Mouse (Mus musculus) right cerebral cortex, postnatal 25 days (tissue): ENCODE results near the gene Gm20388.

ENCODE experiments used
- DNase-seq: peaks from one replicate; pipeline ENCODE4 v3.0.0; 2022

Gene Gm20388

DNA sequence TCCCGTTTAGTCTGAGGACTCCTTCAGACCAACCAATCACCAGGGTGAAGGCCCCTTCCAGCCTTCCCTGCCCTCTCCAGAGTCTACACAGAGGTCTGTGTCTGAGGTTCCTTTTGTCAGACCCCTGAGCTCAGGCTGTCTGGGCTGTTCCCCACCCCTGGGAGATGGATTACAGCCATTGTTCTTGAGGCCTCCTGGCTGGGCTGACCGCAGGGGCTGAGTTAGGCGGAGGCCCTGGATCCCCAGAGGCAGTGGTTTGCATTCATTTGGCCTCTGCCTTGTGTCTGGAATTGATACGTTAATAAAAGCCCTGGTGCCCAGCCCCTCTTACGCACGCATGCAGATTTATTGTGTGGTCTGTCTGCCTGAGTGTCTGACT is 4373.7 kb downstream of the Gm20388 start:
- no peak for DNase-seq

DNA sequence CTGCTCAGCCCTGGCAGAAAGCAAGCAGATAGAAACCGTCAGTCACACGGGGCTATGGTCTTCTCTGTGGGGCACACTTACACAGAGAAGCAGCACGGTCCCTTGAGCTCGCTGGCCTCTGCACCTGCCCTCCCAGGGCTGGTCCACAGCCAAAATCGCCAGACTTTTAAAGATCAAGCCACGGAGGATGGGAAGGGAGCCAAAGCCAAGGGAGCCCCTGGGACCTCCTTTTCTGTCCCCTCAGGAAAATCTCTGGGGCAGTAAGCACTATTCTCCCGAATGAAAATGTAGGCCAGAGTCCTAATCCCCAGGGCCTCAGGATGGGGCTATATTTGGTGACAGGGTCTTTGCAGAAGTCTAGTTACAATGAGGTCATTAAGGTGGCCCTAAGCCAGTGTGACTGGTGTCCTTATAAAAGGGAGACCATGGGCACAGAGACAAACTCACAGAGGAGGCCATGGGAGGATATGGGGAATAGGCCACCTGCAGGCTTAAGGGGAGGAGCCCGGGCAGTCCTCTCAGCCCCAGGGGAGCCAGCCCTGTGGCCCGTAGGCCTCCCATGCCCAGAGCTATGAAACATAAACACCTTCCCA is 4374.4 kb downstream of the Gm20388 start:
- no peak for DNase-seq

DNA sequence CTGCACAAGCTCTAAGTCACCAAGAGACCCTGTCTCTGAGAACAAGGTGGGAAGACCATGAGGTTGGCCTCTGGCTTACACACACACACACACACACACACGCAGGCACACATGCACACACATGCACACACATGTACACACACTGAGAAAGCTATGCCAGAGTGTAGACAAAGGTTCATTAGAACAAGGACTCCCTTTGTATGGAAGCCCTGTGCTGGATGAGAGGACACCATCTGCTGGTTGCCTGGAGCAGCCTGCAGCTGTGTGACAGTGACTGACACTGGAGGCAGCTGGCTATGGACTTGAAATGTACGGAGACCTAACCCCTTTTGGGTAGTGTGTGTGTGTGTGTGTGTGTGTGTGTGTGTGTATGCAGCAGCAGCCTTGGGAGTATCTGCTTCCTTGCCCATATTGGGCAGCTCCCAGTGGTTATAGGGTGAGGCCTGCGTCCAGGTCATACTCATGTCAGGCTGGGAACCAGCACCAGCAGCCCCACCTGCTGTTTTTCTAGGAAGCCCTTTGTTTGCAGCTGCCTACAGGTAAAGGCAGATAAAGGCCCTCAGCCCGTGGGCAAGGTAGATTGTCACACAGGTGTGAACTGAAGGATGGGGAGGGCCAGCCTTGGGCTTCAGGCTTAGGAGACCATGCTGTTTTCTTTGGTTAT is 4376.0 kb downstream of the Gm20388 start:
- no peak for DNase-seq

DNA sequence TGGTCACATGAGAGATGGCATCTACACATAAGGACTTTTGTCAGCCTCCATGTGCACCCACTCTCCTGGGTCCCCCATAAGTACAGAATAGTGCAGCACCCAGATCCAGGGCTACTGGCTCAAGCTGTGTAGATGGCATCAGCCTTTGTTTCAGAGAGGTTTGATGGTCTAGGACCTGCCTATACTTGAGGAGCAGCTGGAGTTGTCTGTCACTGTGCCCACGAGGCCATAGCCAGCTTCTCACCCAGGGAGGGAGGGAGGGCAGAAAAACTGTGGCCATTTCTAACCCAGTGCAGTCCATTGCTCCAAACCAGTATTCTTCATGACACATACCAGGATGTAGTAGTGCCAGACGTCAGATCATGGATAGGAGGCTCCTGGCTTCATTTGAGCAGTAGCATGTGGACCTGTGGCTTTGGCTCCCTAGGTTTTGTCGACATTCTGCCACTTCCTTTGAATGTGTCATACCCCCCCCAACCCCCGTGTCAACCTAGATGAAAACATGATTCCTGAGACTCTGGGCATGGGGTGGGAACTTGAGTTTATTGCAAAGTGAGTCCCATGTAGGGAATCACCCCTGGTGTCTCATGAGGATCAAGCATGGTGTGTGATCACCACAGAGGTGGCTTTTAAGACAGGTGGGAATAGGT is 4377.7 kb downstream of the Gm20388 start:
- no peak for DNase-seq

DNA sequence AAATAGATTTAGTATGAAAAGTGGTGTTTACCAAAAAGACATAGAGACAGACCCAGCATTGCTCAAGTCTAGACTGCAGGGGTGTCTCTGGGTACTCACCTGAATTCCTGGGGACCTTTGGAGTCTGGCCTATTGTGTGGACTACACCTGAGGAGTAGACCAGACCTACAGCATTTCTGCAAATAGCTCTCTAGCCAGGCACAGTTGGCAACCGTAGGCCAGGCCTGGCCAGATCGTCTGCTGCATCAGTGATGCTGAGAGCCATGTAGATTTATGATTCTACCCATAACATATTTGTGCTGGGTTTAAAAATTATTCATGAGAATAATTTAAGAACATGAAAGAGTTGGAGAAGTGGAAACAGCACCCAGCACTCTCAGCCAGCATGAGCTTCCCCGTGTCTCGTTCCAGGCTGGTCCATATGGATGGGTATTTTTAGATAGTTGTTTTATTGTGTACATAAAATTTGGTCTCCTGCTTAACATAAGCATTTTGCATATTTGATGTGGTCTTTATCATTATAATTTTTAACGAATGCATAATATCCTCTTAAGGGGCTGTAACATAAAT is 4378.9 kb downstream of the Gm20388 start:
- no peak for DNase-seq

DNA sequence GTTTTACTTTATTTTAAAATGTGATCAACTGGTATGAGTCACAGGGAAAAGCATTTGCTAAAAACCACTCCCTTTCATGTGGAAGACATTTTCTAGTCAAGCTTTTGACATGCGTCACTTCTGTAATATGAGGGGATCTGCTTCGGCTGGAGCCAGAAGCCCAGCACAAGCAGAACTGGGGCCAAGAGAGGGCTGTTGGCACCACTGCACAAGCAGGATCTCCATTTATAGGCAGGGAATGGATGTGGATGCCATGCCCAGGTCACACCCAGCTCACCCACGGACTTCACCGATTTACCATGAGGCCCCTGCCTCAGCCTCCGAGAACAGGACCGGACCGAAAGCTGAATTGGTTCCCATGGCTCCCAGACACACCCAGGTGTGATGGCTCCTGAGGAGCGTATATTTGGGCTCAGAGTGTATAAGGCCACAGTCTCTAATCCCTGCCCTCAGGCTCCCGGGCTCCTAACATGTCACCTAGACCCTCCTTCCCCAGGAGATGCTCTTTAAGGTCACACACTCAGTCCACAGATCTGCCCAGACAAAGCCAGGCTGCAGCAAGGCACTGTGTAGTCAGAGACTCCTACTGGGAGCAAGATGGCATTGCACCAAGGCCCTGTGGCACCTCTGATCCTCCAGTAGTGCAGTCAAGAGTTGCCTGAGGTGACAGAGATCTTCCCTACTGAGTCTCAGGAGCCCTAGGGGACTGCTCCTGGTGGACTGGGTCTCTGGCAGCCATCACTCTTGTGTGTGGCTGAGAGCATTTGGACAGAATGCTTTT is 4380.5 kb downstream of the Gm20388 start:
- DNase-seq, result no peak

DNA sequence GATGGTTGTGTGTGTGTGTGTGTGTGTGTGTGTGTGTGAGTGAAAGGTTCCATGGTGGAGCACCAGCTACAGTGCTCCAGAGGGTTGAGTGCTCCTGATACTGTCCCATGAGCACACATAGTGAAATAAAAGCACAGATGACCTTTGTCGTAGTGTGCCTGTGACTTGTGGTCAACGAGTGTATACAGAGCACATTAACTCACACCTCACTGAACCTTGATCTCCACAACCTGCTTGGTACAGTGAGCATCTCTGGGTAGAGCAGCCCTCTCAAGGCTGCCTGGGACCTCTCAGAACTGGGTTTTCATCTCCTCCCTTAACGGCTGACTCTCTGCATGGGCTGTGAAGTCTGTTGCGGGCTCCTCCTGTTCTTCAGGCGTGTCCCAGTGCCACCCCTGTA is 4381.1 kb downstream of the Gm20388 start:
- no peak for DNase-seq

DNA sequence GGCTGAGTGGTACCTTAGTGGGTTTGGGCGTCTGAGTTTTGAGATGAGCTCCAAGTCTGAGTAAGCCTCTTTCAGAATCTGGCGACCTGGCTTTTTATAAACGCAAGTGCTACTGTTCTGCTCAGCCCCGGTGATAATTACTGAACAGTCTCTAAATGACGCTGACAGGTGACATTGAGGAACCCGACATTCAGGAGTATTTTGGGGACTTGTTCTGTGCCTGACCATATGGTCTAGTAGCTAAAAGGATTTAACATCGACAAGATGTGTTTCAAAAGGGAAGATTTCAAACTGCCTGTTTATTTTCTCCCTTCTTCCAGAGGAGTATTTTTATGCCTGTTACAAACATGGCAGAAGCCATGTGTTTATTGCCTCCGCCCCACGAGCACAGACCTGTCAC is 4382.3 kb downstream of the Gm20388 start:
- DNase-seq, result no peak

DNA sequence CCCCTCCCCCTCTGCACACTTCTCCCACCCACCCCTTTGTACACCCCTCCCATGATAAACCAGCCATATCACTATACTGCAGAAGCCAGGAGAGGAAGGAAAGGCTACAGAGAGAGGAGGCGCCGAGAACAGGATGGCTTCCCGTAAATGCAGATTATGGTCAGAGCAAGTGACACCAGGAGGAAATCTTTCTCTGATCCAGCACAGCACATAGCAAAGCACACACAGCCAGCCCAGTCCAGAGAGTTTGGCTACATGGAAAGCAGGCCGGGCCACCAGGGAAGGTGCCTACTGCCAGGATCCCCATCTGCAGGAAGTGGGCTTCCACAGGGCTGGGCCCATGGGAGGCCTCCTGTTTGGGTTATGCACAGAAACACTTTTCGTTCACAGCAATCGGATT is 4383.8 kb downstream of the Gm20388 start:
- no peak for DNase-seq

DNA sequence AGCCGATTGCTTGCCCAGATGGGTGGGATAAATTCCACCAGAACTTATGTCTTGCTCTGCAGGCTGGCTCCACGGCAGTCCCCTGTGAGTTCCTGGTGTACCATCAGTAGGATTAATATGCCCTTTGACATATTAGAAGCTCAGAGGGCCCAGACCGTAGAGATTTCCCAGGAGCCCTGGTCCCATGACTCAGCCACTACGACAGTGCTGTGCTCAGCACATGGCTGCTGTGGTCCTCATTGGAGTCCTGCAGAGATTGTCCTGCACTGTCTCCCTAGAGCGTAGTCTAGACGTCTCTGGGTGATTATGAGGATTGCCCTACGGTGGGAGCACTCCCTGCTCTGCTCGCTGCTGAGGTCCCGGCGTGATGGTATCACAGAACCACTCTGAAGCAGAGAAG is 4384.3 kb downstream of the Gm20388 start:
- no peak for DNase-seq

DNA sequence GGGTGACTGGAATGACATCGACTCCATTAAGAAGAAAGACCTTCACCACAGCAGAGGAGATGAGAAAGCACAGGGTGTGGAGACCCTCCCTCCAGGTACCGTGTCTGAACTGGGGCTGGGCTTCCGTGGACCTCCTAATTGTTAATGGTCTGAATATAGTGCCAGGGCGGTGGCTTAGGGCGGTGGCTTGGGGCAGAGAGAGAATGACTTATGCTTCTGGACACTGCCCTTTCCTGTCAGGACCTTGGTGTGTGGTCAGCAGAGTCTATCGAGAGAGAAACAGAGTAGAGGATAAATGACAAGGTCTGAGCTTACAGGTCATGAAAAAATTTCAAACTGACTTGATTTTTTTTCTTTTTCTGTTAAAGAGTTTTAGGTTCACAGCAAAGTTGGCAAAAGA is 4384.7 kb downstream of the Gm20388 start:
- no peak for DNase-seq

DNA sequence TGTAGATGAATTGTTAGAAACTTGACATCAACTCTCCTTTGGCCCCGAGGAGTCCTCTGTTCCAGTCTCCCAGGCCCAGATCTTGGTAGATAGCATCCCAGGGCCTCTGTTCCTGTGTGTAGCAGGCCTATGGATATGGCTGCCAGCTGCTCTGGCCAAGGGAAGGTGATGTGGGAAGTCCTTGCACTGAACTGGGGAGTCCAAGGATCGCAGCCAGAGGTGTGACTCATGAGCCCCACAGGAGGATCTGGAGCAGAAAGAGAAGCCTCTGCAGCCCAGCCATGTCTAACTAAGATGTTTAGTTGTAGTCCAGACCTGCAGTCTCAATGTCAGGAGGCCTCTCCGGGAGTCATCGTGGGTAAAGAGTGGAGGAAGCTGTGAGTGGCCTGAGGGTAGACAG is 4390.9 kb downstream of the Gm20388 start:
- DNase-seq, result no peak

DNA sequence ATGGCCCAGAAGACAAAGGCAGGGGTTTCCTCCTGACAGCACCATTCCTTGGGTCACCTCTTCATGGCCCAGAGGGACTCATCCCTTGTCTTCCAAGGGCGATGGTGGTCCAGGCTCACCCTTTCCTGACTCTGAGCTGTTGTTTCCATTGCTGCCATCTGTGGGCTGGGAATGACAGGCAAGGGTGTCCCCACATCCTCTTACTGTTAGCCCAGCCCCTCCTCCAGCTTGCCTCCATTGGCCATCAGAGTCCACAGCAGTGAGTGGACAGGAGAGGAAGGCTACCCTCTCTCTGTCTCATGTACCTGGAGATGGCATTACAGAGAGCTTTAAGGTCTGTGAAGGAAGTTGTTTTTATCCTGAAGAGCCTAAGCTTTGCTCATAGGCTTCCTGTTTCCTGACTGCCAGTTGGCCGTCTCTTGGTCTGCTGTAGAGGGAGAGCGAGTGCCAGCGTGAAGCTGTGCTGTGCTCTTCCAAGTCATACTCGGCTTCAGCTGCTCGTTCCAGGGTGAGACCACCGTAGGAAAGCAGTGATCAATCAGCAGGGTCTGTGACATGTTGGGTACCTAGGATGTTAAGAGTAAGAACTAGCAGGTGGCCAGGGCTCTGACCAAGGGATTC is 4391.4 kb downstream of the Gm20388 start:
- DNase-seq, result no peak

DNA sequence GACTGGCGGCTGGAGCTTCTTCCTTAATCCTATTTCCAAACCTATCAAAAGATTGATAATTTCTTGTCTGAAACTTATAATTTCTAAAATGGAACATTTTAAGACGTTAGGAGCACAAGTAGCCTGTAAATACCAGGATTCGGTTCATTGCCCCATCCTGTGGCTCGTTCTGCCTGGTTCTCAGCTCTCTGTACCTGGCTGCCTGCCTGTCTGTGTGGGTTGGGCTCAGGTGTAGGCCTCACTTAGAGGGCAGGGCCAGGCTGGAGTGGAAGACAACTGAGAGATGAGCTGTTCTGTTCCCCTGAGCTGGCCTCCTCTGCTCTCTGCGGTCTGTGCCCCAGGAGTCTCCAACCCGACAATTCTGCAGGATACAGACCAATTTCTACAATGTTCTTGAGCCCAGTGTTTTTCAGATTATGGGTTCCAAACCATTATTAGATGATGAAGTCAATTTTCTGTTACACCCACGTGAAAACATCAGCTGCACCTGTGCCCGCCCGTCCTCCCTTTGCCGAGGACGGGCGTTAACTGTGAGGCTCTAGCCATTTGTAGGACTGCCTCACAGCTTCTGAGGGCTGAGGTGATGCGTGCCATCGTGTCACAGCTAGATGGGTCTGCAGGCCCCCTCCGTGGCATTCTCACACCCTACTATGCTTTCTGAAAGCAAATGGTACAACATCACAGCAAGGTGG is 4392.7 kb downstream of the Gm20388 start:
- DNase-seq, result no peak

DNA sequence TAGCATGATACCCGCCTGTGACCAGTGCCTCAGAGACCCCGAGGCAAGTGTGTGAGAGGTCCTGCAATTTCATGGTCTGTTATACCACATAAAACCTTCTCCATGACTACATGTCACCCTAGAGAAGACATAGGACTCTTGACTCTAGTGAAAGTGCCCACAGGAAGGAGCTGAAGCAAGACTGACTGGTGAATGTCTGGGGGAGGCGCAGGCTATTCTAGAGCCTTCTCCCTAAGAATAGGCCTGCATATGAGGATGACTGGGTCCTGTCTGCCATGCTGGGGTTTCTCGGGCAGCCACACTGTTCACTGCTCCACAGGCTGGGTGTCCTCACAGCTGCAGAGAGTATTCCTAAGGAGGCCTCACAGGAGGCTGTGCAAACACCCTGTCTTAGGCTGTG is 4393.5 kb downstream of the Gm20388 start:
- DNase-seq, result no peak

DNA sequence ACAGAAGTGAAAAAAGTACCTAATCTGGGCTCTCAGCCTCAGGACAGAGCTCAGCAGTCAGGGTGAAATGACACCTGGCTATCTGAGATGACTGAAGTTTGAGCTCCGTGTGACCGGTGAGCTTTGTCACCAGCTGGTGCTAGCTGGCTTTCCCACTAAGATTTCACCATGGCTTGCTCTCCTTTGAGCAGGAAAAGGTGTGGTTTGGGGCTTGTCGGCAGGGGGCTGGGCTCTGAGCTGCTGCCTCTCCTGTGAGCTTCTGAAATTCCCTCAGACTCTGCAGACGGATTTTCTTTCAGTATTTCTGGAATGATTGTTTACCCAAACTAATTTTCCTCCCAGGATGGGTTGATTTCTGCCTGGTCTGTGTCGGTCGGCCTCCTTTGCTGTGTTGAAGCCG is 4395.9 kb downstream of the Gm20388 start:
- DNase-seq, result no peak

DNA sequence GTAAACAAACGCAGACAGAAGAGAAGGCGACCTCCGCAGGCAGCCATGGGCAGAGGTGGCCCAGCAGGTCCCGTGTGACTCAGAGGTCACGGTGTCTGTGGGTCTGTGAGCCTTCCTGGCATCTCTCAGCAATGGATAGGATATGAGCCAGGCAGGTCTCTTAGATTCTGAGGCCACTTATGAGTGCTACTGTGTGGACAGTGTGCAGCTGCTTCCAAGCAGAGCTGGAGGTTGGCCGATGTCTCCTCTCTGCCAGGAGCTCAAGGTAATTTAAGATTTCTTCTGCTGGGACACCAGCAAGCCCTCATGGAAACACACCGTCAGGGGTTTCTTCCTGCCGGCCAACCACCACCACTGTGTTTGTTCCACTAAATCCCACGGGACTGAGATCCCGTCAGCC is 4397.1 kb downstream of the Gm20388 start:
- DNase-seq, result no peak

DNA sequence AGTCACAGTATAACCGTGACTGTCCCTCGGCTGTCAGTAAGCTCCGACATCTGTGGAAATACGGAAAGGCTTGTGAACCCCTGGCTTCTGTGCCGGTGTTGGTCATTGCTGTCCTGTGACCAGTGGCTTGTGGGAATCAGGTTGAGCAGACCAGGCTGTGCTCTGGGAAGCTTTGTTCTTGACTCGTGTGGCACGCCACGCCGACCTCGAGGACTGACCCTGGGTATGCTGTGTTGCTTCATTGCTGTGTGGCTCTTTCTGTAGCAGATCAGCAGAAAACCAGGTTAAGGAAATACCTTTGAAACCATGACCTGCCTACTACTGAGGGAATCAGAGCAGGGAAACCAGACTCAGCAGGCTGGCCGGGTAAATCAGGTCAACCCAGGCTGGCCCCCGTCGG is 4399.9 kb downstream of the Gm20388 start:
- no peak for DNase-seq

DNA sequence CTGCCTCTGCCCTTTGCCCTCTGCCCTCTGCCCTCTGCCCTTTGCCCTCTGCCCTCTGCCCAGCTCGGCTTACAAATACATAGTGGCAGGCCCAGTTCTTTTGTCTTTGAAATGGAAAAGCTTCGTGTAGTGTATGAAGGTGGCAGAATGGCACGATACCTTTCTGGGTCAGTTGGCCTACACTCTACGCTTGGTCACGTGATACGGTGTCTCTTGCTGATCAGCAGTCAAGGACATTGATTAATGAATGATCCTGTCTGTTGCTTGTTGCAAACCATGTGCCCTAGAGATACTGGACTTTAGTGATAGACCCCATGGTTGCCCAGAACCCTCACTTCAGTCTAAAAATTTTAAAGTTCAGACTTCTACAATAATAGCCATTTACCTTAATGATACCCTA is 4400.5 kb downstream of the Gm20388 start:
- DNase-seq, result no peak

DNA sequence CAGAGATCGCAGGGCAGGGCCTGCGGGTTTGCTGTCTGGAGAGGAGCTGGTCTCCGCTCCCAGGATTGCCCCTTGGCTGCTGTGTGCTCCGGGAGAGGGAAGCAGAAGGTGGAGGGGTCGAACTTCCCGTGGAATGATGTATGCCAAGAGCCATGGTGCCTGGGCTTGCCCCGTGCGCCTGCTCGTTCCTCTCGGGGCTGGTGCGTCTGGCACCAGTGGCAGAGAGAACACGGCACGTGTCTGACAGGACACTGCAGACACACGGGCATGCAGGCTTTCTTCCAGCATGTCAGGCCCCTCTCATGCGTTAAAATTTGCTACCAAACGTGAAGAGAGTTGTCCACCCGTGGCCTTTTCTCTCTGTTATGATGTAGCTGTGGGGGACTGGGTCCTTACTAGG is 4401.1 kb downstream of the Gm20388 start:
- DNase-seq, result no peak

DNA sequence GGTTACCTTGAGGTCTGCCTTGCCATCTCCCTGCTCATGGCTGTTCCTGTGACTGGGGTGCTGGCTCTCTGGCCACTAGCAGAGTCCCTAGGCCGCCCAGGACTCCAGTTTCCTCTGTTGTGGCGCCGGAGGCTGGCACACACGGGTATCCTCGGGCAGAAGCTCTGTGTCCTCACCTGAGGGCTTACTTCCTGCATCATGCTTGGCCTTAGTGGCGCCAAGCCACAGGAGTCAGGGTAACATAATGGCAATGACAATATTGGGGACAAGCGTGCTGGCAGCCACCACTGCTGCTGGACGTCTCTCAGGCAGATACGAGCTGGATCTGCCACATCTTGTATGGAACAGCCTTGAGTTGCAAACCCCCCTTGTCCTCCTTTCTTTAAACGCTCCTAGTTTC is 4401.6 kb downstream of the Gm20388 start:
- DNase-seq, result no peak

DNA sequence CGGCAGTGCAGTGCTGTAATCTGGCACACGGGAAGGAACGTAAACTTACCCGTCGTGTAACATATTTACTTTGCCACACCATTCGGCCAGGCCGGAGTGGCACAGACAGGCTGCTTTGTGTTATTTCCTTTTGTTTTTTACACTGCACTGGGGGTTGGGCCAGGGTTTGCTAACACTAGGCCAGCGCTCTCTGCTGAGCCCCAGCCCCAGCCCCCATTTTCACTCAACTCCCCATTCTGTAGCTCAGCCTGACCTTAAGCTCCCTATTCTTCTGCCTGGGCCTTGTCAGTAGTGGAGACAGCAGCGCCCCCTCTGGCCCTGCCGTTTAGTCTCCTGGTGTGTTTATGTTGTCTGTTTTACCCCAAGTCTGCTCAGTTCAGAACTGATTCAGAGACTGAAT is 4404.2 kb downstream of the Gm20388 start:
- no peak for DNase-seq
